Mouse (Mus musculus) forebrain, embryonic 16.5 days (tissue): Measurements from ENCODE around the gene A630001G21Rik. TPM values are rescaled to one million over a fixed set of nuclear protein-coding genes. Genes with fewer than 3 reads are reported as not detected.

ENCODE experiments used
- ATAC-seq: fragments of 200-750 bp; cut with Nextera tagmentation; 2 replicates; pipeline ENCODE4 v1.8.0; 2017; ENCODE audit warnings: mild to moderate bottlenecking, moderate library complexity
- H3K27ac ChIP-seq: fragments of 300-500 bp; sonication (generic); 2 replicates; pipeline ENCODE4 v1.5.1; 2014; ENCODE audit warnings: low read length, control low read depth
- H3K27me3 ChIP-seq: fragments of 300-500 bp; sonication (generic); replicated peaks from 2 replicates; pipeline ENCODE4 v1.6.1; 2014; ENCODE audit warnings: low read length; ENCODE audit not compliant: control insufficient read depth, insufficient read depth
- H3K36me3 ChIP-seq: fragments of 300-500 bp; sonication (generic); 2 replicates; pipeline ENCODE4 v1.6.1; 2014; ENCODE audit not compliant: control insufficient read depth, insufficient read depth
- H3K4me1 ChIP-seq: fragments of 300-500 bp; sonication (generic); replicated peaks from 2 replicates; pipeline ENCODE4 v1.6.1; 2014; ENCODE audit warnings: low read length; ENCODE audit not compliant: control insufficient read depth, insufficient read depth
- H3K4me2 ChIP-seq: fragments of 300-500 bp; sonication (generic); 2 replicates; pipeline ENCODE4 v1.6.1; 2014; ENCODE audit warnings: mild to moderate bottlenecking, low read length, control low read depth
- H3K4me3 ChIP-seq: fragments of 300-500 bp; sonication (generic); replicated peaks from 2 replicates; pipeline ENCODE4 v1.5.1; 2014; ENCODE audit warnings: mild to moderate bottlenecking, low read length, control low read depth
- H3K9ac ChIP-seq: fragments of 300-500 bp; sonication (generic); replicated peaks from 2 replicates; pipeline ENCODE4 v1.6.1; 2014; ENCODE audit warnings: low read depth, low read length, control low read depth
- H3K9me3 ChIP-seq: fragments of 300-500 bp; sonication (generic); 2 replicates; pipeline ENCODE4 v1.6.1; 2016; ENCODE audit warnings: low read length; ENCODE audit not compliant: control insufficient read depth
- whole genome bisulfite sequencing: fragments of 180-500 bp; shearing (Covaris S2); extraction: QIAGEN DNeasy Blood & Tissue Kit; methylation state at CpG from one replicate; pipeline ENCODE4 v1.1.7; 2014; 5-methylcytosine and 5-hydroxymethylcytosine counted together
- polyA plus RNA-seq: library from polyadenylated mRNA; unstranded; fragments of >200 nt; fragmentation: Nextera tagmentation; extraction: Ambion mirVana; gene quantifications from 2 replicates; pipeline ENCODE4 v1.2.1, GENCODE M21; 2015

The A630001G21Rik gene
- polyA plus RNA-seq, 1 experiment from 2014 or later: 0.32 TPM

GRCm38 (mm10) chr1:85720220-85720893 lies 58.1 kb downstream of the A630001G21Rik start:
- 75% methylated on average over 10 of the region's 10 CpGs for WGBS
- peaks cover 3% of the 10 kb centered on the region; the same call in 1 of the 2 replicates for H3K4me1 ChIP-seq
- no peaks in the 10 kb centered on the region for H3K27me3 ChIP-seq
- H3K27ac ChIP-seq: no peak overlapping the region
- no peaks in the 10 kb centered on the region for H3K36me3 ChIP-seq
- H3K9me3 ChIP-seq: no peaks in the 10 kb centered on the region
- no peak overlapping the region for H3K4me2 ChIP-seq
- ATAC-seq: peak; percentile 55
- H3K4me3 ChIP-seq: no peak overlapping the region
- no peak overlapping the region for H3K9ac ChIP-seq

- ATAC-seq: no peak
- H3K4me2 ChIP-seq: no peak overlapping the region
- H3K27me3 ChIP-seq: no peaks in the 10 kb centered on the region
- H3K9me3 ChIP-seq: no peaks in the 10 kb centered on the region
- no peak overlapping the region for H3K27ac ChIP-seq
- no peak overlapping the region for H3K4me3 ChIP-seq
- H3K9ac ChIP-seq: no peak overlapping the region
- peaks cover 3% of the 10 kb centered on the region; the same call in 1 of the 2 replicates for H3K4me1 ChIP-seq
- 84% methylated on average over 4 of the region's 4 CpGs for WGBS
- H3K36me3 ChIP-seq: no peaks in the 10 kb centered on the region
These were observed 59.4 kb downstream of the A630001G21Rik start for GRCm38 (mm10) chr1:85719049-85719448.

DNA sequence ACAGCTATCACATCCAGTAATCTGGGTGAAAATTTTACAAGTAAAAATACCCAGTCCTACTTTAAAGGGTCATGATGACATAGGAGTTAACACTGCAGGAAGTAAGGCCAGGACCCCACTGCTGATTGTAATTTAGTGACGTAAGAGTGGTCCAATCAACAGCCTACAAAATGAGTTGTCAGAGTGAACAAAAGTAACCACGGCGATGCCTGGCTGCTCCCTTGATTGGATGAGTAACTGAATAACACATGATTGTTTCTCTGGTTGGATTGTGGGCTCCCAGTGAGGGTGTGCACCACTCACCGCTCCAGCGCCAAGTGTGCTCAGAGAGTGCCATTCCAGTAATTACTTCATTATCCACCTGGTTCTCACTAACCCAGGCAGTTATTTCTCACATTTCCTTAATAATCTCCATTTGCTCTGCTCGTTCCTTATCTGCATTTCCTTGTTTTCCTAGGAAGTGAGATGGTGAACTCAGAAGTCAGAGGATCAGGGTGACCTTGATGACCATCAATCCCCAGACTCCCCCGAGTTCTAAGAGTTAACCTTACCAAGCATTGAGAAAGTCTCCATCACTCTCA lies 61.9 kb downstream of the A630001G21Rik start:
- Histone ChIP-seq H3K9me3 (no peaks in the 10 kb centered on the region), H3K27ac (no peak overlapping the region), H3K4me3 (no peak overlapping the region), H3K4me2 (no peak overlapping the region), H3K9ac (no peak overlapping the region), H3K4me1 (peaks cover 3% of the 10 kb centered on the region; the same call in 1 of the 2 replicates), H3K36me3 (no peaks in the 10 kb centered on the region), H3K27me3 (no peaks in the 10 kb centered on the region)
- WGBS: 26% methylated on average over 7 of the region's 7 CpGs
- ATAC-seq: peak; percentile 62; the same call in 1 of the 2 replicates

DNA sequence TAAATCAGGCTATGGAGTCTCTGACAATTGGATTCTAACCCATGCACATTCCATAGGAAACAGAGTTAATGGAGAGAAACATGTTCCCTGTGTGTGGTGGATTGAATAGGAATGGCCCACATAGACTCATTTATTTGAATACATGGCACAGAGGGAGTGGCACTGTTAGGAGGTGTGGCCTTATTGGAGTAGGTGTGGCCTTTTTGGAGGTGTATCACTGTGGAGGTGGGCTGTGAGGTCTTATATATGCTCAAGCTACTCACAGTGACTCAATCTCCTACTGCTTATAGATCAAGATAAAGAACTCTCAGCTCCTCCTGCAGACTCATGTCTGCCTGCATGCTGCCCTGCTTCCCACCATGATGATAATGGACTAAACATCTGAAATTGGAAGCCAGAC lies 63.9 kb downstream of the A630001G21Rik start:
- H3K27me3 ChIP-seq: no peaks in the 10 kb centered on the region
- H3K4me2 ChIP-seq: no peak overlapping the region
- no peaks in the 10 kb centered on the region for H3K4me1 ChIP-seq
- no peak overlapping the region for H3K4me3 ChIP-seq
- no peaks in the 10 kb centered on the region for H3K9me3 ChIP-seq
- H3K36me3 ChIP-seq: no peaks in the 10 kb centered on the region
- no peak overlapping the region for H3K9ac ChIP-seq
- no peak for ATAC-seq
- no peak overlapping the region for H3K27ac ChIP-seq

DNA sequence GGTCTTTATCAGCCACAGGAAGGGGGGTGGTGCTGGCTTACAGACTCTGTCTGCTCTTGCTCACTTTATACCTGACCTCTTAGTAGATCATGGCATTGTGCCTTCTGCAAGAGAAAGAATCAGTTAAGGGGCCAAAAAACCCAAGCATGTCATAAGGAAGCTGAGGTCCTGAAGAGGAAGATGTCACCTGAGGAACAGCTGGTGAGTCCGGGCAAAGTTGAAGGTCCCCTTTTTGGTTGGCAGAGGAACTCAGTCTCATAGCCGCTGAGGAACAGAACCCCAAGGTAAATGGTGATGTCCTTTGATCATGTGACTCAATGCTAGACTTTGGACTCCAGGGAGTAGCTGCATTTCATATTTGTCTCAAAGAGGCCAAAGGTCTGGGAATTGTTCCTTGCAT lies 71.7 kb downstream of the A630001G21Rik start:
- no peaks in the 10 kb centered on the region for H3K36me3 ChIP-seq
- ATAC-seq: no peak
- 91% methylated on average over 2 of the region's 2 CpGs for WGBS
- no peaks in the 10 kb centered on the region for H3K9me3 ChIP-seq
- 0 out of 2 replicates have a peak, but pooled peaks cover 3% of the 10 kb centered on the region for H3K4me1 ChIP-seq
- H3K27ac ChIP-seq: no peak overlapping the region
- H3K4me2 ChIP-seq: no peak overlapping the region
- no peaks in the 10 kb centered on the region for H3K27me3 ChIP-seq
- no peak overlapping the region for H3K9ac ChIP-seq
- no peak overlapping the region for H3K4me3 ChIP-seq

- no peaks in the 10 kb centered on the region for H3K27me3 ChIP-seq
- 0 out of 2 replicates have a peak, but pooled peaks cover 3% of the 10 kb centered on the region for H3K4me1 ChIP-seq
- no peak overlapping the region for H3K4me2 ChIP-seq
- H3K36me3 ChIP-seq: no peaks in the 10 kb centered on the region
- H3K27ac ChIP-seq: no peak overlapping the region
- 100% methylated on average over 1 of the region's 1 CpGs for WGBS
- H3K9ac ChIP-seq: no peak overlapping the region
- H3K4me3 ChIP-seq: no peak overlapping the region
- no peak for ATAC-seq
- H3K9me3 ChIP-seq: no peaks in the 10 kb centered on the region
These were observed 72.9 kb downstream of the A630001G21Rik start for GRCm38 (mm10) chr1:85705552-85705951.

GRCm38 (mm10) chr1:85703245-85704186 lies 74.9 kb downstream of the A630001G21Rik start:
- peak; percentile 100 for ATAC-seq
- 29% methylated on average over 22 of the region's 22 CpGs for WGBS
- Histone ChIP-seq H3K9me3 (no peaks in the 10 kb centered on the region), H3K4me3 (peak overlapping the region; percentile 44), H3K9ac (peak overlapping the region; percentile 36), H3K27ac (peak overlapping the region; percentile 10; the same call in 1 of the 2 replicates), H3K27me3 (no peaks in the 10 kb centered on the region), H3K4me1 (0 out of 2 replicates have a peak, but pooled peaks cover 3% of the 10 kb centered on the region), H3K36me3 (no peaks in the 10 kb centered on the region), H3K4me2 (peak overlapping the region; percentile 61)

GRCm38 (mm10) chr1:85702531-85702930 lies 75.9 kb downstream of the A630001G21Rik start:
- ATAC-seq: no peak
- Histone ChIP-seq H3K36me3 (no peaks in the 10 kb centered on the region), H3K9me3 (no peaks in the 10 kb centered on the region), H3K9ac (no peak overlapping the region), H3K27ac (no peak overlapping the region), H3K4me1 (0 out of 2 replicates have a peak, but pooled peaks cover 3% of the 10 kb centered on the region), H3K4me3 (no peak overlapping the region), H3K27me3 (no peaks in the 10 kb centered on the region), H3K4me2 (no peak overlapping the region)
- 70% methylated on average over 4 of the region's 4 CpGs for WGBS
